Mouse (Mus musculus): Measurements from ENCODE around the gene Pla2g10. TPM values are rescaled to one million over a fixed set of nuclear protein-coding genes. Genes with fewer than 3 reads are reported as not detected.
"Not testable (repeated sequence)": the region's sequence is repeated elsewhere in the genome, so short reads cannot be mapped to it uniquely, and the experiment has no call there.

The Pla2g10 gene
- 0.16 TPM in 1 of 2 replicates, not detected in the other for polyA plus RNA-seq (2014; fragmentation: Nextera tagmentation; extraction: Ambion mirVana)

- H3K4me2 ChIP-seq (ENCODE audit: low read length) = peak within 1 kb of the TSS; percentile 32; the same call in 1 of the 2 replicates
- H3K4me1 ChIP-seq (ENCODE audit: control insufficient read depth, insufficient read depth, low read length) = no peaks in the 10 kb centered on the region
- no peak within 1 kb of the TSS for H3K27ac ChIP-seq (ENCODE audit: low read depth, low read length)
- 15% methylated on average over 26 of the region's 26 CpGs for WGBS
- DNase-seq (ENCODE audit: low spot score) (peak; percentile 13), ATAC-seq (no peak)
- H3K9ac ChIP-seq (ENCODE audit: low read length) = no peak within 1 kb of the TSS
- H3K36me3 ChIP-seq (ENCODE audit: control insufficient read depth, insufficient read depth, low read length) = no peaks in the 10 kb centered on the region
- H3K9me3 ChIP-seq (replicated peaks; ENCODE audit: control insufficient read depth, low read length) = no peaks in the 10 kb centered on the region
- no peak within 1 kb of the TSS for H3K4me3 ChIP-seq (ENCODE audit: low read depth, low read length)
- H3K27me3 ChIP-seq (replicated peaks; ENCODE audit: control insufficient read depth, insufficient read depth, low read length) = no peaks in the 10 kb centered on the region
These were observed at the start of gene Pla2g10 for GRCm38 (mm10) chr16:13730285-13731255. TSS of gene Pla2g10 (minus strand) at chr16:13730983.

GRCm38 (mm10) chr16:13774651-13775050 is 43.9 kb upstream of the Pla2g10 start:
- not testable (repeated sequence) for H3K36me3 ChIP-seq (ENCODE audit: control insufficient read depth, insufficient read depth, low read length); H3K4me3 ChIP-seq (ENCODE audit: low read depth, low read length); ATAC-seq; H3K9me3 ChIP-seq (replicated peaks; ENCODE audit: control insufficient read depth, low read length); H3K4me2 ChIP-seq (ENCODE audit: low read length); H3K27me3 ChIP-seq (replicated peaks; ENCODE audit: control insufficient read depth, insufficient read depth, low read length); H3K4me1 ChIP-seq (ENCODE audit: control insufficient read depth, insufficient read depth, low read length); H3K27ac ChIP-seq (ENCODE audit: low read depth, low read length); H3K9ac ChIP-seq (ENCODE audit: low read length); DNase-seq (ENCODE audit: low spot score)
- WGBS = 90% methylated on average over 3 of the region's 3 CpGs

GRCm38 (mm10) chr16:13774011-13774410 is 43.2 kb upstream of the Pla2g10 start:
- not testable (repeated sequence) for ATAC-seq; H3K9ac ChIP-seq (ENCODE audit: low read length); H3K27ac ChIP-seq (ENCODE audit: low read depth, low read length); H3K4me3 ChIP-seq (ENCODE audit: low read depth, low read length); H3K4me2 ChIP-seq (ENCODE audit: low read length); DNase-seq (ENCODE audit: low spot score); H3K27me3 ChIP-seq (replicated peaks; ENCODE audit: control insufficient read depth, insufficient read depth, low read length); H3K9me3 ChIP-seq (replicated peaks; ENCODE audit: control insufficient read depth, low read length); H3K4me1 ChIP-seq (ENCODE audit: control insufficient read depth, insufficient read depth, low read length); H3K36me3 ChIP-seq (ENCODE audit: control insufficient read depth, insufficient read depth, low read length)
- 90% methylated on average over 2 of the region's 2 CpGs for WGBS

DNA sequence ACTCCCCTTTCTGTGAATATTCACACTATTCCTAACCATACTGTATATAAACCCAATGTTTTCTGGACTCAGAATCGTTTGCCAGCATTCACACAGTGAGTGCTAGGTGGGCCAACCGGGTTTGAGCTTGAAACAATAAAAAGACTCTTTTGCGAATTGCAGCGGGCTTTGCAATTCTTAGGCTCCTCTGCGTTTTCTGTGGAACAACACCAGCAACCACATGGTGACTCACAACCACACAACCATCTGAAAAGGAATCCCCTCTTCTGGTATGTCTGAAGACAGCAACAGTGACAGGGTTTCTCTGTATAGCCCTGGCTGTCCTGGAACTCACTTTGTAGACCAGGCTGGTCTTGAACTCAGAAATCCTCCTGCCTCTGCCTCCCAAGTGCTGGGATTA is 41.3 kb upstream of the Pla2g10 start:
- DNase-seq (ENCODE audit: low spot score) = not testable (repeated sequence)
- WGBS = 89% methylated on average over 5 of the region's 5 CpGs

DNA sequence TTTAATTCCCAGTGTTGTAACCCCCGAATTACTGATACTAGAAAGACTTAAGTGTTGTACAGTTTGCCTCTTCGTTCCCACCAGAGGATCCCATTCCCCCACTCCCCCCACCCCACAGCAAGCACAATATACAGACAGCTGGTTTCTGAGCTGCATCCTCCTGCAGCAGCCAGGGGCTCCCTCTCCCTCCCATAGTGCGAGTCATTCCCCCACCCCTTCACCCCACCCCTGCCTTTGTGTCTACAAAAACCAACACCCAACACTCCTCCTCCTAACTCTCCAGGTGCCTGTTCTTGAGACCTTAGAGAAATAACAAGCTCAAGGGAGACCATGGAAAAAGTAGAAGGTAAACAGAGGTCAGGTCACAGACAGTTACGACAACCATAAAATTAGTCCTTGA is 40.8 kb upstream of the Pla2g10 start:
- not testable (repeated sequence) for H3K4me1 ChIP-seq (ENCODE audit: control insufficient read depth, insufficient read depth, low read length); H3K4me3 ChIP-seq (ENCODE audit: low read depth, low read length); H3K36me3 ChIP-seq (ENCODE audit: control insufficient read depth, insufficient read depth, low read length); DNase-seq (ENCODE audit: low spot score); H3K4me2 ChIP-seq (ENCODE audit: low read length); ATAC-seq; H3K9ac ChIP-seq (ENCODE audit: low read length); H3K27me3 ChIP-seq (replicated peaks; ENCODE audit: control insufficient read depth, insufficient read depth, low read length); H3K27ac ChIP-seq (ENCODE audit: low read depth, low read length); H3K9me3 ChIP-seq (replicated peaks; ENCODE audit: control insufficient read depth, low read length)
- 74% methylated on average over 4 of the region's 4 CpGs for WGBS

More for the DNA sequence above, 41.3 kb upstream of the Pla2g10 start:
- not testable (repeated sequence) for H3K27me3 ChIP-seq (replicated peaks; ENCODE audit: control insufficient read depth, insufficient read depth, low read length); H3K36me3 ChIP-seq (ENCODE audit: control insufficient read depth, insufficient read depth, low read length); H3K4me1 ChIP-seq (ENCODE audit: control insufficient read depth, insufficient read depth, low read length); H3K9me3 ChIP-seq (replicated peaks; ENCODE audit: control insufficient read depth, low read length); ATAC-seq; H3K4me3 ChIP-seq (ENCODE audit: low read depth, low read length); H3K9ac ChIP-seq (ENCODE audit: low read length); H3K4me2 ChIP-seq (ENCODE audit: low read length); H3K27ac ChIP-seq (ENCODE audit: low read depth, low read length)

- DNase-seq (ENCODE audit: low spot score) (no peak), ATAC-seq (no peak)
- H3K4me3 ChIP-seq (ENCODE audit: low read depth, low read length) = no peak overlapping the region
- no peaks in the 10 kb centered on the region for H3K27me3 ChIP-seq (replicated peaks; ENCODE audit: control insufficient read depth, insufficient read depth, low read length)
- no peaks in the 10 kb centered on the region for H3K36me3 ChIP-seq (ENCODE audit: control insufficient read depth, insufficient read depth, low read length)
- no peak overlapping the region for H3K4me2 ChIP-seq (ENCODE audit: low read length)
- no peaks in the 10 kb centered on the region for H3K4me1 ChIP-seq (ENCODE audit: control insufficient read depth, insufficient read depth, low read length)
- H3K9me3 ChIP-seq (replicated peaks; ENCODE audit: control insufficient read depth, low read length) = no peaks in the 10 kb centered on the region
- no peak overlapping the region for H3K9ac ChIP-seq (ENCODE audit: low read length)
- no peak overlapping the region for H3K27ac ChIP-seq (ENCODE audit: low read depth, low read length)
These were observed 35.6 kb upstream of the Pla2g10 start for GRCm38 (mm10) chr16:13766367-13766766.

DNA sequence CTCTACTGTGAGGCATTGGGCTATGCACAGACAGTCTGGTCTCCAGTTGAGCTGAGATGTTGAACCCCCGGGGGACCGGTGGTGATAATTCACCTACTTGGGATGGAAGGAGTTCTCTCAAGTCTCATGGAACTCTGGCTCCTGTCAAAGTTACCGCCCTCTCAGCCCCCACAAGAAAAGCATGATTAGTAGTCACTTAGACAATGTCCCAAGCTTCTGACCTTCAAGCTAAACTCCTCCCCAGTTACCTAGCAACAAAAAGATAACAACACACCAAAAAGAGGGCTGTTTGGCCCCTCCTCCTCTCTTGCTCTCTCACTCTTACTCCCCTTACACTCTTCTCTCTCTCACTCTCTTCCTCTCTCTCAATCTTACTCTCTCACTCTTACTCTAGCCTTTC is 33.7 kb upstream of the Pla2g10 start:
- Histone ChIP-seq H3K9ac (ENCODE audit: low read length) (no peak overlapping the region), H3K9me3 (replicated peaks; ENCODE audit: control insufficient read depth, low read length) (no peaks in the 10 kb centered on the region), H3K36me3 (ENCODE audit: control insufficient read depth, insufficient read depth, low read length) (no peaks in the 10 kb centered on the region), H3K27ac (ENCODE audit: low read depth, low read length) (no peak overlapping the region), H3K4me2 (ENCODE audit: low read length) (no peak overlapping the region), H3K4me1 (ENCODE audit: control insufficient read depth, insufficient read depth, low read length) (no peaks in the 10 kb centered on the region), H3K4me3 (ENCODE audit: low read depth, low read length) (no peak overlapping the region), H3K27me3 (replicated peaks; ENCODE audit: control insufficient read depth, insufficient read depth, low read length) (no peaks in the 10 kb centered on the region)
- ATAC-seq (no peak), DNase-seq (ENCODE audit: low spot score) (no peak)
- 83% methylated on average over 3 of the region's 3 CpGs for WGBS

DNA sequence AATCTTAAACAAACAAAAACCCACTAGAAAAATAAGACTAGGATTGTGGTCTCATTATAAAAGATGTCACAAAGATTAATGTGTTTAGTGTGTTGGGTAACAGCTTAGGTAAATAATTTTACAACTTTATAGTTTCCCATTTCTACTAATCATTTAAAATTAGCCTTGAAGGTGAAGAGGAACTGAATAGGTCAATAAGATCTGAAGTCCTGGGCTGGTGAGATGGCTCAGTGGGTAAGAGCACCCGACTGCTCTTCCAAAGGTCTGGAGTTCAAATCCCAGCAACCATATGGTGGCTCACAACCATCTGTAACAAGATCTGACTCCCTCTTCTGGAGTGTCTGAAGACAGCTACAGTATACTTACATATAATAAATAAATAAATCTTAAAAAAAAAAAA is 32.0 kb upstream of the Pla2g10 start:
- not testable (repeated sequence) for H3K4me1 ChIP-seq (ENCODE audit: control insufficient read depth, insufficient read depth, low read length); H3K9me3 ChIP-seq (replicated peaks; ENCODE audit: control insufficient read depth, low read length); ATAC-seq; H3K36me3 ChIP-seq (ENCODE audit: control insufficient read depth, insufficient read depth, low read length); DNase-seq (ENCODE audit: low spot score); H3K4me3 ChIP-seq (ENCODE audit: low read depth, low read length); H3K4me2 ChIP-seq (ENCODE audit: low read length); H3K27me3 ChIP-seq (replicated peaks; ENCODE audit: control insufficient read depth, insufficient read depth, low read length); H3K9ac ChIP-seq (ENCODE audit: low read length); H3K27ac ChIP-seq (ENCODE audit: low read depth, low read length)
- WGBS = 86% methylated on average over 1 of the region's 1 CpGs

- Histone ChIP-seq H3K4me3 (ENCODE audit: low read depth, low read length) (no peak overlapping the region), H3K4me1 (ENCODE audit: control insufficient read depth, insufficient read depth, low read length) (0 out of 2 replicates have a peak, but pooled peaks cover 3% of the 10 kb centered on the region), H3K4me2 (ENCODE audit: low read length) (no peak overlapping the region), H3K36me3 (ENCODE audit: control insufficient read depth, insufficient read depth, low read length) (no peaks in the 10 kb centered on the region), H3K9ac (ENCODE audit: low read length) (no peak overlapping the region), H3K27me3 (replicated peaks; ENCODE audit: control insufficient read depth, insufficient read depth, low read length) (no peaks in the 10 kb centered on the region), H3K9me3 (replicated peaks; ENCODE audit: control insufficient read depth, low read length) (no peaks in the 10 kb centered on the region), H3K27ac (ENCODE audit: low read depth, low read length) (no peak overlapping the region)
- no peak for ATAC-seq
- no peak for DNase-seq (ENCODE audit: low spot score)
- WGBS = 97% methylated on average over 2 of the region's 2 CpGs
These were observed 27.0 kb upstream of the Pla2g10 start for GRCm38 (mm10) chr16:13757823-13758222.

Measured in forebrain, embryonic 14.5 days (tissue).